Mouse (Mus musculus): ENCODE data around the gene Ado. TPM values are rescaled to one million over a fixed set of nuclear protein-coding genes. Genes with fewer than 3 reads are reported as not detected.
A peak's percentile ranks its signal among the peaks of the same experiment; 100 is the strongest.

Gene Ado
- polyA plus RNA-seq, 1 experiment from 2014 or later = 75.9 TPM

GRCm38 (mm10) chr10:67535256-67535655 is 13.5 kb downstream of the Ado start, which contains the start of gene Egr2:
TSS of gene Egr2 (plus strand) at chr10:67535475.
- Histone ChIP-seq H3K36me3 (no peaks in the 10 kb centered on the region), H3K4me2 (replicated peaks) (peak within 1 kb of the TSS; percentile 96), H3K27me3 (peaks cover 92% of the 10 kb centered on the region), H3K9me3 (no peaks in the 10 kb centered on the region), H3K4me3 (peak within 1 kb of the TSS; percentile 62), H3K27ac (replicated peaks) (no peak within 1 kb of the TSS), H3K9ac (replicated peaks) (peak within 1 kb of the TSS; percentile 16; the same call in 1 of the 2 replicates), H3K4me1 (peaks cover 36% of the 10 kb centered on the region)
- WGBS = 1% methylated on average over 30 of the region's 37 CpGs
- peak; percentile 14; the same call in 1 of the 2 replicates for ATAC-seq (ENCODE audit: low FRiP score, low read depth)

- no peak overlapping the region for H3K27ac ChIP-seq (replicated peaks)
- H3K9me3 ChIP-seq = no peaks in the 10 kb centered on the region
- ATAC-seq (ENCODE audit: low FRiP score, low read depth) = no peak
- no peaks in the 10 kb centered on the region for H3K36me3 ChIP-seq
- H3K4me2 ChIP-seq (replicated peaks) = no peak overlapping the region
- H3K4me1 ChIP-seq = no peaks in the 10 kb centered on the region; the same call in 1 of the 2 replicates
- 76% methylated on average over 4 of the region's 4 CpGs for WGBS
- no peak overlapping the region for H3K9ac ChIP-seq (replicated peaks)
- H3K4me3 ChIP-seq = no peak overlapping the region
- H3K27me3 ChIP-seq = peaks cover 45% of the 10 kb centered on the region
Observed at GRCm38 (mm10) chr10:67529769-67530168, 19.0 kb downstream of the Ado start.

DNA sequence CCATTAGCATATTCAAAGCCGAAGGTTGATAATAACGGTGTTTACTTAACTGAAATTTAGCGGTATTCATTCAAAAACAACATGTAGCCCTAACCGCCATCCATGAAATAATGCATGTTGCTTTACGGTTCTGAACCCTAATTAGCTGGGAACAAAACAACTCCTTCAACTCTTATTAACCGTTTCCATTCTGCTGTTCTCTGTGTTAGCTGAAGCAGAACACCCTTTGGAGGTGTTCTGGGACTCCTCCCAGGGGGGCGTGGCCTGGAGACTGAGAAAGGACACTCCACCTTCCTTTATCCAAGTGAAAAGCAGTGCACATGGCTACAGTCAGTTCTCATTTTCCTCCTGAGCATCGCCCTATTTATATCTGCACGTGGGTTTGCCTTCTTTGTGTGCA is 22.3 kb downstream of the Ado start:
- ATAC-seq (ENCODE audit: low FRiP score, low read depth) = no peak
- H3K4me1 ChIP-seq = no peaks in the 10 kb centered on the region; the same call in 1 of the 2 replicates
- H3K4me3 ChIP-seq = no peak overlapping the region
- H3K9ac ChIP-seq (replicated peaks) = no peak overlapping the region
- no peaks in the 10 kb centered on the region for H3K9me3 ChIP-seq
- WGBS = 63% methylated on average over 9 of the region's 9 CpGs
- H3K36me3 ChIP-seq = no peaks in the 10 kb centered on the region
- H3K27ac ChIP-seq (replicated peaks) = no peak overlapping the region
- 0 out of 2 replicates have a peak, but pooled peaks cover 13% of the 10 kb centered on the region for H3K27me3 ChIP-seq
- no peak overlapping the region for H3K4me2 ChIP-seq (replicated peaks)

DNA sequence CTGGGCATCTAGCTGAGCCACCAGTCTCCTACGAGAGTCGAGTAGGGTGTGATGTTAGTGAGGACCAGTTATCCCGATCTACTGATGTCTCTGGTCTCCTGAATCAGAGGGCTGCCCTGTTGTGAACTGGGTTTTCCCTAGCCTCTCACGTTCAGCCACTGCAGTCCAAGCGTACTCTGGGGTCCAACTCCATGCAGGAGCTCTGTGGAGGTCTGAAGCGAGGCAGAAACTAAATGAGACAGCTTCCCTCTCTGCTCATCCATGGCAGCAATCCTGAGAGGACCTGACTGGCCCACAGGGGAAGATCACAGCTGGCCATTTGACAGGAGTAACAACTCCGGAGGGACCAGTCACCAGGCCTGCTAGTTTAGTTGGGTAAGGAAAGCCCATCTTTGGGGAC is 24.1 kb downstream of the Ado start:
- H3K36me3 ChIP-seq = no peaks in the 10 kb centered on the region
- H3K4me1 ChIP-seq = no peaks in the 10 kb centered on the region; the same call in 1 of the 2 replicates
- 80% methylated on average over 7 of the region's 7 CpGs for WGBS
- no peaks in the 10 kb centered on the region for H3K9me3 ChIP-seq
- no peak overlapping the region for H3K4me3 ChIP-seq
- H3K4me2 ChIP-seq (replicated peaks) = no peak overlapping the region
- H3K27me3 ChIP-seq = no peaks in the 10 kb centered on the region
- no peak overlapping the region for H3K9ac ChIP-seq (replicated peaks)
- no peak overlapping the region for H3K27ac ChIP-seq (replicated peaks)
- no peak for ATAC-seq (ENCODE audit: low FRiP score, low read depth)

DNA sequence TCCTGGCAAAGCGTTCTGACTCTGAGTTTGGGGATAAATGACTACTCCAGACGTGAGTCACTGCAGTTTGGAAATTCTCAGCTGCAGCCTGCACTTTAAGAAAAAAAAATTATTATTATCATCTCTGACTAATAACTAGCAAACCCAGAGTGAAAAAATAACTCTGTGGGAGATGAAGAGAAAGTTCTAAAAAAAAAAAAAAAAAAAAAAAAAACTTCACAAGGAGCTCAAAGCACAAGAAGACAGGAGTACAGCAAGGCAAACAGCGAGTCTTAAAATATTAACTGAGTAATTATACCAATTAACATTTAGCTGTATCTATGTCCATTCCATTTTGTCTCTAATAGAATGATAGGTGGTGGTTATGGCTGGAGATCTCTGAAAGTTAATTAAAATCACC is 24.6 kb downstream of the Ado start:
- Histone ChIP-seq H3K27me3 (no peaks in the 10 kb centered on the region), H3K4me3 (no peak overlapping the region), H3K36me3 (no peaks in the 10 kb centered on the region), H3K9ac (replicated peaks) (no peak overlapping the region), H3K4me2 (replicated peaks) (no peak overlapping the region), H3K4me1 (no peaks in the 10 kb centered on the region; the same call in 1 of the 2 replicates), H3K27ac (replicated peaks) (no peak overlapping the region), H3K9me3 (no peaks in the 10 kb centered on the region)
- no peak for ATAC-seq (ENCODE audit: low FRiP score, low read depth)
- WGBS = 91% methylated on average over 3 of the region's 3 CpGs

GRCm38 (mm10) chr10:67518733-67519132 is 30.0 kb downstream of the Ado start:
- no peak overlapping the region for H3K27ac ChIP-seq (replicated peaks)
- H3K4me2 ChIP-seq (replicated peaks) = no peak overlapping the region
- H3K4me3 ChIP-seq = no peak overlapping the region
- H3K9me3 ChIP-seq = no peaks in the 10 kb centered on the region
- 91% methylated on average over 3 of the region's 3 CpGs for WGBS
- no peaks in the 10 kb centered on the region for H3K4me1 ChIP-seq
- no peaks in the 10 kb centered on the region for H3K27me3 ChIP-seq
- H3K36me3 ChIP-seq = no peaks in the 10 kb centered on the region
- no peak for ATAC-seq (ENCODE audit: low FRiP score, low read depth)
- H3K9ac ChIP-seq (replicated peaks) = no peak overlapping the region

- H3K36me3 ChIP-seq = no peaks in the 10 kb centered on the region
- no peak overlapping the region for H3K4me2 ChIP-seq (replicated peaks)
- H3K4me1 ChIP-seq = no peaks in the 10 kb centered on the region
- ATAC-seq (ENCODE audit: low FRiP score, low read depth) = no peak
- 75% methylated on average over 7 of the region's 7 CpGs for WGBS
- H3K9ac ChIP-seq (replicated peaks) = no peak overlapping the region
- no peaks in the 10 kb centered on the region for H3K27me3 ChIP-seq
- H3K9me3 ChIP-seq = no peaks in the 10 kb centered on the region
- H3K27ac ChIP-seq (replicated peaks) = no peak overlapping the region
- no peak overlapping the region for H3K4me3 ChIP-seq
Observed at GRCm38 (mm10) chr10:67512871-67513270, 35.9 kb downstream of the Ado start.

DNA sequence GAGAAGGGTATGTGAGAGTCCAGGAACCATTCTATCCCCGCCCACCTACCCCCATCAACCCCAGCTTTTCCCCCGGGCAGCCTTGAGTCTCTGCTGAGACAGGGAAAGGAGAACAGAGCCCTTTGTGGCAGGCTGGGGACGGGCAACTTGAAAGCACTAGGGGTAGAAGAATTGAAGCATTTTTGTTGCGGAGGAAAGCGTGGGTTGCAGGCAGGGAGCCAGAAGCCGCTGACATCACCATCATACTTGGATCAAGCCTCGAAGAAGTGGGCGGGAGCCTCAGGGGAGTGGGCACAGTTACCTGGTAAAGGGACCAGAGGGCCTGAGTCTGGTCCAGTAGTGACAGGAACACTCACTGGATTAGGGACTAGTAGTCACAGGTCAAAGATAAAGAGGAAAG is 36.5 kb downstream of the Ado start:
- Histone ChIP-seq H3K27ac (replicated peaks) (no peak overlapping the region), H3K27me3 (no peaks in the 10 kb centered on the region), H3K36me3 (no peaks in the 10 kb centered on the region), H3K9me3 (no peaks in the 10 kb centered on the region), H3K4me2 (replicated peaks) (no peak overlapping the region), H3K4me1 (no peaks in the 10 kb centered on the region), H3K9ac (replicated peaks) (no peak overlapping the region), H3K4me3 (no peak overlapping the region)
- WGBS = 68% methylated on average over 8 of the region's 8 CpGs
- no peak for ATAC-seq (ENCODE audit: low FRiP score, low read depth)

DNA sequence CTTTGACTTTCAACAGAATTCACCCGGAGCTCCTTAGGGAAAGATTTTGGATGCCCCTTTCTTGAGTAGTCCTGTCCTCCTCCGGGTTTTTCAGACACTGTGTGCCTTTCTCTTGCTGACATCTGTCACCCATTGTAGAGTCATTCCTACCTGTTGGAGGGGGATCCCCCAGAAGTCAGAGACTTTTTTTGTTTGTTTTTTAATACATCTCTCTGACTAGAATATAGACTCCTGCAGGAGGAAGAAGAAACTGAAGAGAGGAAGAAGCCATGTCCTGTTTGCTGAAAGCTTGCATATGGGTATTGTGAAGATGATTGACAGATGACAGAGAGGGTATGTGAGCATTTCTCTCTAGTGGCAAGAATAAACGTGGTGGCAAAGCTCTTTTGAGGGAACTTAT is 43.5 kb downstream of the Ado start:
- no peaks in the 10 kb centered on the region for H3K4me1 ChIP-seq
- WGBS = 70% methylated on average over 3 of the region's 3 CpGs
- no peak overlapping the region for H3K9ac ChIP-seq (replicated peaks)
- H3K27ac ChIP-seq (replicated peaks) = no peak overlapping the region
- H3K9me3 ChIP-seq = no peaks in the 10 kb centered on the region
- H3K4me2 ChIP-seq (replicated peaks) = no peak overlapping the region
- ATAC-seq (ENCODE audit: low FRiP score, low read depth) = no peak
- no peaks in the 10 kb centered on the region for H3K36me3 ChIP-seq
- no peak overlapping the region for H3K4me3 ChIP-seq
- H3K27me3 ChIP-seq = no peaks in the 10 kb centered on the region

GRCm38 (mm10) chr10:67504046-67504445 is 44.7 kb downstream of the Ado start:
- no peak overlapping the region for H3K4me2 ChIP-seq (replicated peaks)
- H3K9ac ChIP-seq (replicated peaks) = no peak overlapping the region
- no peak overlapping the region for H3K4me3 ChIP-seq
- no peaks in the 10 kb centered on the region for H3K4me1 ChIP-seq
- H3K27ac ChIP-seq (replicated peaks) = no peak overlapping the region
- H3K36me3 ChIP-seq = no peaks in the 10 kb centered on the region
- no peaks in the 10 kb centered on the region for H3K9me3 ChIP-seq
- WGBS = 69% methylated on average over 5 of the region's 5 CpGs
- H3K27me3 ChIP-seq = no peaks in the 10 kb centered on the region
- no peak for ATAC-seq (ENCODE audit: low FRiP score, low read depth)

GRCm38 (mm10) chr10:67503320-67503995 is 45.3 kb downstream of the Ado start:
- Histone ChIP-seq H3K9me3 (no peaks in the 10 kb centered on the region), H3K4me3 (no peak overlapping the region), H3K4me2 (replicated peaks) (no peak overlapping the region), H3K9ac (replicated peaks) (no peak overlapping the region), H3K27me3 (no peaks in the 10 kb centered on the region), H3K4me1 (no peaks in the 10 kb centered on the region), H3K27ac (replicated peaks) (no peak overlapping the region), H3K36me3 (no peaks in the 10 kb centered on the region)
- 73% methylated on average over 15 of the region's 15 CpGs for WGBS
- ATAC-seq (ENCODE audit: low FRiP score, low read depth) = no peak

DNA sequence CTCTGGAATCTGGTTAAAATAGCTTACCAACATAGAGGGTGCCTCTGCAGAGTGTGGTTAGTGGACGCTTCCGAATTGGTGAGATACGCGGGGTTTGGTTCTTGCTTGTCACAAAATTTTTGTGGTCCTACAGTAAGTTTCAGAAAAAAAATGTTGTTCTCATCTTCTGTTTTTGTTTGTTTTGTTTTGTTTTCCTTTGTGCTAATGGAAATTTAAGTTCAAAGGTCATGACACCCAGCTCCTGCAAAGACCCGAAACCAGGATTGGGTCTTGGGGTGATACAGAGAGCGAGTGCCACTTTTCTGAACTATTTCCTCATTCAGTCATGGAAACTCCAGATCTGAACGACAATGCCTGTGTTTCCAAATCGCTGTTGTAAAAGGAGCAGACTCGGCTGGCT is 50.8 kb downstream of the Ado start:
- 91% methylated on average over 9 of the region's 9 CpGs for WGBS
- no peak overlapping the region for H3K9ac ChIP-seq (replicated peaks)
- ATAC-seq (ENCODE audit: low FRiP score, low read depth) = no peak
- H3K4me2 ChIP-seq (replicated peaks) = no peak overlapping the region
- no peak overlapping the region for H3K4me3 ChIP-seq
- H3K36me3 ChIP-seq = no peaks in the 10 kb centered on the region
- no peaks in the 10 kb centered on the region for H3K4me1 ChIP-seq
- no peaks in the 10 kb centered on the region for H3K9me3 ChIP-seq
- H3K27me3 ChIP-seq = no peaks in the 10 kb centered on the region
- no peak overlapping the region for H3K27ac ChIP-seq (replicated peaks)

All from midbrain, embryonic 12.5 days (tissue).